Mouse (Mus musculus): Measurements from ENCODE around the gene Ppm1f. TPM values are rescaled to one million over a fixed set of nuclear protein-coding genes. Genes with fewer than 3 reads are reported as not detected.
"Not testable (repeated sequence)": the region's sequence is repeated elsewhere in the genome, so short reads cannot be mapped to it uniquely, and the experiment has no call there.

Gene Ppm1f
- total RNA-seq, 2 experiments from 2014 or later, result 40.1 to 52.1 TPM

- ATAC-seq (replicated peaks; ENCODE audit: poor library complexity, severe bottlenecking), result no peak
Observed at GRCm38 (mm10) chr16:16907799-16908198, 11.5 kb downstream of the Ppm1f start.

DNA sequence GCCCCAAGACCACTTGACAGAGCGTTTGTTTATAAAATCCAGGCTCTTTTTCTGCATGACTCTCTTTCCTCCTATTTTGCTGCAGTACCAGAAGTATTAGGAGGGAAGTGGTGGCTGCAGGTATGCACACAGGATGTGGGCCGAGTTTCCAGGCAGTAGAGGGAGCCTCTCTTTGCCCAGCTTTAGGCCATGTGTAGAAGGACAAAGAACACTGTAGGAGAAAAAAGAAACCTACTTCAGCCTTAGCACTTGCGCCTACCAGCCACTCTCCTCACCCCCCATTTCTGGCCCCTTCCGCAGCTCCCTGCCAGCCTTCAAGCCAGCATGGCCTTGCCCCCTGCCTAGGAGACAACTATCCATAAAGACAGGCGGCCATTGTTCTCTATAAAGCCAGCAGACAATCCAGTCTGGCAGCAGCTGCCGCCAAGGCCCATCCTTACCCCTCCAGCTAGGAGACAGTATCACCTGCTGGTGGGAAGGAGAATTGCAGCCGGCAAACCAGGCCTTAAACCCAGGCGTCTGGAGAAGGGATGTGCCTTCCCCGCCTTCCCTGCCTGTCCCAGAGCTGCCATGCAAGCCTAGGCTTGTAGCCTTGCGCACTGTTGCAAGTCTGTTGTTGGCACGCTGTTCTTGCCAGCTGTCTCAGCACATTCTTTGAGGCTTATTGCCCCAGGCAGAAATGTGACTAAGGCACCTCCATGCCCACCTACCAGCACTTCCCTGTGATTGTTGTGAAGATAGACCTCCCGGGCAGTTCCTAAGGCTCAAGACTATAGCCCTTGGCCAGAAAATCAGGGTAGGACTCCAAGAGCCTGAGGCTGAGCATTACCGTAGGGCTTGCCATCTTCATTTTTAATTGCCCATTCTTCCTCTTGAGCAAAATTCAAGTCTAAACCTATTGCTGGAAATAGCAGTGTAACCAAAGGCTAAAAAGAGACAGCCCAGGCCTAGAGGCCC lies 15.7 kb downstream of the Ppm1f start:
- ATAC-seq (replicated peaks; ENCODE audit: poor library complexity, severe bottlenecking), result peak; percentile 90

DNA sequence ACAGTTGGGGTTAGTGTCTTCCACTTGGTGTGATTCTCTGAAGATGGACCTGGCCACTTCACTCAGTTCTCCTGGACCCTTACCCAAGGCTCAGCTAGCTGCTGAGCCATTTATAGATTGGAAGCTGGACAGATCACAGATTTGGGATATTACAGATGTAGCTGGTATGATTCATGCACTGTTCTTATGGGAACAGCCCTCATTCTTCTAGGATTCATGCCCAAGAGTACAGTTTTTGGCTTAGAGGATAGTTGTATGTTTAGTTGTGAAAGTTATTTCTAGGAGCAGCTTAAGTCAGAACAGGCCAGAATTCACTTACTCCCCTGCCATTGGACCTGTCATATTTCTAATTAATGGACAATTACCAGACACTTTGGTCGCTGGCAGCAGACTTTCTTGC lies 17.2 kb downstream of the Ppm1f start:
- no peak for ATAC-seq (replicated peaks; ENCODE audit: poor library complexity, severe bottlenecking)

GRCm38 (mm10) chr16:16918441-16919117 lies 22.3 kb downstream of the Ppm1f start:
- peak; percentile 54 for ATAC-seq (replicated peaks; ENCODE audit: poor library complexity, severe bottlenecking)

DNA sequence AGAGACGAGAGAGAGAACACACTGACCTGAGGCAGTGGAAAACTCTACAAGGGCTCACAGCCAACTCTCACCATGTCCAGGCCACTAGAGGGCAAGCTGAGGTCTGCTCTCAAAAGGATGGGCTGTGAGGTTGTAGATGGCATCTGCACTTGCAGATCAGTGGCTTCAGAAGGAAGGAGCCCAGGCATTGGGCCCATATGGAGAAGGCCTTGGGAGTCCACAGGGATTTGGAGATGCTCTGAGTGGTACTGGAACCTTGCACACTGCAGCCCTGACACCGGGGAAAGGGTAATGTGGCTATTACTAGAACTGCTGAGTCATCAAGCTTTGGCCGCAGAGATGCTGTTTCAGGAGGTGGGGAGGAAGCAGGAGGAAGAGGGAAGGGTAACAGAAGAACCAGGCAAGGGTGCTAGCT lies 24.8 kb downstream of the Ppm1f start:
- peak; percentile 47 for ATAC-seq (replicated peaks; ENCODE audit: poor library complexity, severe bottlenecking)

DNA sequence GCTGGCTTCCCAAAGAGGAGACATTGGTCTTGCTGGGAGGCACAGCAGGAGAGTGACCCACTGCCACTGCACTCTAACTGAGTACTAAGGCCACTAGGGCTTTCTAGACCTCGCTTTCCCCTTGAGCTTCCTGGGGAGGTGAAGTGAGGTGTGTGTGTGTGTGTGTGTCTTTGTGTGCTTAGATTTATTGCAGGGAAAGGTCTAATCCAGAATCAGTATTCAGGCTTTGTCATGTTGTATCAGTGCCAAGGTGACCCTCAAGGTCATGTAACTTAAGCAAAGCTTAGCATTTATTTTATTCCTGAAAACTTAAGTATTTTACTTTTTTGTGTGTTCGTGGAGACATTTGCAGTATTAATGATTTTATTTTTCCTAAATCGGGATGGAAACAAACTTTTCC lies 28.2 kb downstream of the Ppm1f start:
- no peak for ATAC-seq (replicated peaks; ENCODE audit: poor library complexity, severe bottlenecking)

- ATAC-seq (replicated peaks; ENCODE audit: poor library complexity, severe bottlenecking), result no peak
Observed at GRCm38 (mm10) chr16:16926536-16926935, 30.3 kb downstream of the Ppm1f start.

- not testable (repeated sequence) for ATAC-seq (replicated peaks; ENCODE audit: poor library complexity, severe bottlenecking)
Observed at GRCm38 (mm10) chr16:16928908-16929307, 32.6 kb downstream of the Ppm1f start.

DNA sequence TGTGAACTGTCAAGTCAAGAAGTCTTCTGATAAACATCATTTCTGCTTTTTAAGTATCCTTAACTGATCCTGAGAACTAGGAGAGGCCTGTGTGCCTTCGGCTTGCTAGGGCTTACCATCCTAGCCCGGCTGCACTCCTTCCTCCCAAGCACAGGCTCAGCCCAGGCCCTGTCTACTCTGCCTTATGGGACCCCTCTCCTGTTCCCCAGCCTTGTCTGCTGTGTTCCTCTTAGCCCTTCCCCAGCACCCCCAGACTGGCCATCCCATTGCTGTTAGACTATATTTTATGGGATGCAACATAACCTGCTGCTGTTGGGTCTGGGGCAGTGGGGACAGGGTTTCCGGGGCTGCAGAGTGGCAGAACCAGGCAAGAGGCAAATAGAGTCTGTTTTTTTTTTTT lies 34.1 kb downstream of the Ppm1f start:
- ATAC-seq (replicated peaks; ENCODE audit: poor library complexity, severe bottlenecking), result no peak

GRCm38 (mm10) chr16:16930810-16931296 lies 34.6 kb downstream of the Ppm1f start:
- no peak for ATAC-seq (replicated peaks; ENCODE audit: poor library complexity, severe bottlenecking)

GRCm38 (mm10) chr16:16939543-16939942 lies 43.3 kb downstream of the Ppm1f start:
- ATAC-seq (replicated peaks; ENCODE audit: poor library complexity, severe bottlenecking), result no peak

- no peak for ATAC-seq (replicated peaks; ENCODE audit: poor library complexity, severe bottlenecking)
Observed at GRCm38 (mm10) chr16:16941078-16941477, 44.8 kb downstream of the Ppm1f start.

- ATAC-seq (replicated peaks; ENCODE audit: poor library complexity, severe bottlenecking), result no peak
Observed at GRCm38 (mm10) chr16:16958575-16958974, 62.3 kb downstream of the Ppm1f start.

- no peak for ATAC-seq (replicated peaks; ENCODE audit: poor library complexity, severe bottlenecking)
Observed at GRCm38 (mm10) chr16:16959907-16960306, 63.6 kb downstream of the Ppm1f start.

DNA sequence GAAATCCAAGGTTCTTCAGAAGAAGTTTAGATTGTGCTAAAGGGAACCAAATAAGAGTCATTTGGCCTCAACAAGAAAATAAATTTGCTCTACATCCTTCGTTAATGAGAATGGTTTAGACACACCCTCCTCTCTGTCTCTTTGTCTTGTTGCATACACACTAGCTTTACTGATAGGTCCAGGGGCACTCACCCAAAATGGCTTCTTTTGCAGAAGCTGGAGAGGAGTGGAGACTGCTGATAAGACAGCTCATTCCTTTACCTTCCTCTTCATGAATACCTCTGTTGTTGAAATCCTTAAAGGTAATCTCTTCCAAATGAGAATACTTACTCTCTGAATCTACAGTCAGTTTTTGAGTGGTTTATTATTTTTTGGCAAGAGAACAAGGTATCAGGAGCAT lies 68.9 kb downstream of the Ppm1f start:
- ATAC-seq (replicated peaks; ENCODE audit: poor library complexity, severe bottlenecking), result no peak

- ATAC-seq (replicated peaks; ENCODE audit: poor library complexity, severe bottlenecking), result no peak
Observed at GRCm38 (mm10) chr16:16966290-16966689, 70.0 kb downstream of the Ppm1f start.

Other genes starting within 250 kb of the Ppm1f start
- not detected in 2 replicates for gene Olfr19, start 220.1 kb upstream of the Ppm1f start, total RNA-seq (2014; fragmentation: Nextera tagmentation)
- not detected in 2 replicates for gene Olfr19, start 220.1 kb upstream of the Ppm1f start, total RNA-seq (2017)
- 0.60 and 4.9 TPM in 2 replicates for gene Spag6l, start 67.0 kb upstream of the Ppm1f start, total RNA-seq (2014; fragmentation: Nextera tagmentation)
- 0.52 and 1.8 TPM in 2 replicates for gene Spag6l, start 67.0 kb upstream of the Ppm1f start, total RNA-seq (2017)
- 1.9 and 3.4 TPM in 2 replicates for gene Igll1, start 32.5 kb upstream of the Ppm1f start, total RNA-seq (2014; fragmentation: Nextera tagmentation)
- 0.56 and 1.2 TPM in 2 replicates for gene Igll1, start 32.5 kb upstream of the Ppm1f start, total RNA-seq (2017)
- gene Top3b, start 25.7 kb upstream of the Ppm1f start, total RNA-seq (2014; fragmentation: Nextera tagmentation), result 128 and 150 TPM in 2 replicates
- gene Top3b, start 25.7 kb upstream of the Ppm1f start, total RNA-seq (2017), result 121 and 148 TPM in 2 replicates
- gene Vpreb1, start 25.6 kb upstream of the Ppm1f start, total RNA-seq (2014; fragmentation: Nextera tagmentation), result not detected in 2 replicates
- gene Vpreb1, start 25.6 kb upstream of the Ppm1f start, total RNA-seq (2017), result 3.4 TPM in 1 of 2 replicates, not detected in the other
- 119 and 120 TPM in 2 replicates for gene Mapk1, start 86.9 kb downstream of the Ppm1f start, total RNA-seq (2014; fragmentation: Nextera tagmentation)
- gene Mapk1, start 86.9 kb downstream of the Ppm1f start, total RNA-seq (2017), result 129 and 130 TPM in 2 replicates
- 5.8 TPM in 1 of 2 replicates, not detected in the other for gene Ypel1, start 173.2 kb downstream of the Ppm1f start, total RNA-seq (2014; fragmentation: Nextera tagmentation)
- 1.4 and 2.8 TPM in 2 replicates for gene Ypel1, start 173.2 kb downstream of the Ppm1f start, total RNA-seq (2017)
- gene Ppil2, start 214.8 kb downstream of the Ppm1f start, total RNA-seq (2014; fragmentation: Nextera tagmentation), result 71.2 and 96.8 TPM in 2 replicates
- gene Ppil2, start 214.8 kb downstream of the Ppm1f start, total RNA-seq (2017), result 92.8 and 93.5 TPM in 2 replicates
- 48.7 and 50.1 TPM in 2 replicates for gene 2610318N02Rik, start 228.7 kb downstream of the Ppm1f start, total RNA-seq (2014; fragmentation: Nextera tagmentation)
- 15.0 and 23.5 TPM in 2 replicates for gene 2610318N02Rik, start 228.7 kb downstream of the Ppm1f start, total RNA-seq (2017)
- 163 and 168 TPM in 2 replicates for gene Sdf2l1, start 235.9 kb downstream of the Ppm1f start, total RNA-seq (2014; fragmentation: Nextera tagmentation)
- 202 and 226 TPM in 2 replicates for gene Sdf2l1, start 235.9 kb downstream of the Ppm1f start, total RNA-seq (2017)
- 19.4 and 28.6 TPM in 2 replicates for gene Ydjc, start 248.2 kb downstream of the Ppm1f start, total RNA-seq (2014; fragmentation: Nextera tagmentation)
- gene Ydjc, start 248.2 kb downstream of the Ppm1f start, total RNA-seq (2017), result 26.5 and 41.3 TPM in 2 replicates

Data from granulocyte monocyte progenitor cell, adult 5-6 weeks (primary cell).